Mouse (Mus musculus): ENCODE measurements around the gene Prelp.

- TF ChIP-seq POLR2A (IDR thresholded peaks at IDR 0.05; ENCODE audit: borderline replicate concordance, extremely low read depth, insufficient read depth, insufficient read length, poor library complexity, severe bottlenecking) = no peak
- no peak for TF ChIP-seq CTCF (IDR thresholded peaks at IDR 0.05; ENCODE audit: borderline replicate concordance, extremely low read depth, insufficient read depth, insufficient read length)
Observed at GRCm38 (mm10) chr1:133913018-133913417, 8.2 kb downstream of the Prelp start.

Data from brain, embryonic 14.5 days (tissue).